Mouse (Mus musculus) hindbrain, embryonic 14.5 days (tissue): ENCODE measurements around the gene Haus4. TPM values are rescaled to one million over a fixed set of nuclear protein-coding genes. Genes with fewer than 3 reads are reported as not detected.
A peak's percentile ranks its signal among the peaks of the same experiment; 100 is the strongest.

Experiments
- ATAC-seq: fragments of 200-750 bp; cut with Nextera tagmentation; 2 replicates; pipeline ENCODE4 v1.8.0; 2017; ENCODE audit warnings: moderate number of reproducible peaks, mild to moderate bottlenecking, moderate TSS enrichment, moderate library complexity; ENCODE audit not compliant: low FRiP score
- DNase-seq: peaks from one replicate; pipeline ENCODE4 v3.0.0-alpha.2; 2015; ENCODE audit warnings: low spot score
- H3K27ac ChIP-seq: fragments of 300-500 bp; sonication (generic); 2 replicates; pipeline ENCODE4 v1.5.1; 2014; ENCODE audit warnings: mild to moderate bottlenecking, moderate library complexity
- H3K27me3 ChIP-seq: fragments of 300-500 bp; sonication (generic); 2 replicates; pipeline ENCODE4 v1.6.1; 2014; ENCODE audit warnings: mild to moderate bottlenecking, low read length, mixed read lengths; ENCODE audit not compliant: control insufficient read depth, insufficient read depth
- H3K36me3 ChIP-seq: fragments of 300-500 bp; sonication (generic); replicated peaks from 2 replicates; pipeline ENCODE4 v1.6.1; 2014; ENCODE audit not compliant: control insufficient read depth, insufficient read depth
- H3K4me1 ChIP-seq: fragments of 300-500 bp; sonication (generic); replicated peaks from 2 replicates; pipeline ENCODE4 v1.6.1; 2014; ENCODE audit warnings: antibody characterized with exemption, low read length, mixed read lengths; ENCODE audit not compliant: control insufficient read depth, insufficient read depth
- H3K4me2 ChIP-seq: fragments of 300-500 bp; sonication (generic); replicated peaks from 2 replicates; pipeline ENCODE4 v1.6.1; 2014; ENCODE audit warnings: mild to moderate bottlenecking, moderate library complexity
- H3K4me3 ChIP-seq: fragments of 300-500 bp; sonication (generic); replicated peaks from 2 replicates; pipeline ENCODE4 v1.5.1; 2014; ENCODE audit warnings: mild to moderate bottlenecking, low read length
- H3K9ac ChIP-seq: fragments of 300-500 bp; sonication (generic); 2 replicates; pipeline ENCODE4 v1.6.1; 2014
- H3K9me3 ChIP-seq: fragments of 300-500 bp; sonication (generic); 2 replicates; pipeline ENCODE4 v1.6.1; 2016; ENCODE audit warnings: low read length; ENCODE audit not compliant: control insufficient read depth
- WGBS: fragments of 180-500 bp; shearing (Covaris S2); extraction: QIAGEN DNeasy Blood & Tissue Kit; methylation state at CpG from one replicate; pipeline ENCODE4 v1.1.7; 2014; 5-methylcytosine and 5-hydroxymethylcytosine counted together
- polyA plus RNA-seq: library from polyadenylated mRNA; unstranded; fragments of >200 nt; fragmentation: Nextera tagmentation; extraction: Ambion mirVana; gene quantifications from 2 replicates; pipeline ENCODE4 v1.2.1, GENCODE M21; 2014

The Haus4 gene
- 15.3 and 15.7 TPM in 2 replicates for polyA plus RNA-seq

DNA sequence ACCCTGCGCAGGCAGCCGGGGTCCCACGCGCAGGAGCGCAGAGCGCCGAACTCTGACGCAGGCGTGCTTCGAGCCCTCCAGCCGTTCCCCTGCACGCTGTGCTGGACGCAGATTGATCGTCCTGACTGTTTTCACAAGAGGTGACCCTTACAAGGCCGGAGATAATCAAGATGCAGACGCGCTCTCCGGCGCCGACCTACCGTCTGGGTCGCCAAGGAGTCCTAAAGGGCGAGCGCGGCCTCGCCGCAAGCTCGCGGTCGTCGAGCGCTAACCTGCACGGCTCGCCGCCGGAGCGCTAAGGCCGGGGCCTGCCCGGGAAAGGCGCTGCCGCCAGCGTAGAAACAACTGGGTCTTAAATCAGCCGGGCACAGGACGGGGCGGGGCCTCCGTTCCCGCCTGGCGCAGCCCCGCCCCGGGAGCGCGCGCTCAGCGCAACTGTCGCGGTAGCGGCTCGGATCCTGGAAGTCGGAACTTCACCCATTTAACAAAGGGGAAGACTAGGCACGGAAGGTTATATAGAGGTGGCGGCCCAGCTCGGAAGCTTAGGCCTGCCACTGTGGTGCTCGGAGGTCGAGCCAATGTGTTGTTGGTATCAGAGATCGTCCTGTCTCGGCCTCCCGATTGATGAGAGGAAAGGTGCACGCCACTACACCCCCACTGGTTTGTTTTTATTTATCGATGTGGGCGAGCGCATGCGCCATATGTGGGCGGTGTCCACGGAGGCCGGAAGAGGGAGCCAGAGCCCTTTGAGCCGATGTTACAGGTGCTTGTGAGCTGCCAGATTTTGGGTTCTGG, at the start of gene Haus4:
Gene Haus4 (minus strand): TSS at position 642 of the 795 bp plus-strand sequence.
- no peaks in the 10 kb centered on the region for H3K27me3 ChIP-seq
- 0 out of 2 replicates have a peak, but pooled peaks cover 6% of the 10 kb centered on the region for H3K4me1 ChIP-seq
- 0 out of 2 replicates have a peak, but pooled peaks cover 3% of the 10 kb centered on the region for H3K36me3 ChIP-seq
- H3K4me3 ChIP-seq = peak within 1 kb of the TSS; percentile 49
- H3K9me3 ChIP-seq = no peaks in the 10 kb centered on the region
- peak within 1 kb of the TSS; percentile 47; the same call in 1 of the 2 replicates for H3K27ac ChIP-seq
- DNase-seq (peak; percentile 79), ATAC-seq (peak; percentile 91)
- H3K9ac ChIP-seq = peak within 1 kb of the TSS; percentile 60
- under 1% methylated on average over 76 of the region's 76 CpGs for WGBS
- peak within 1 kb of the TSS; percentile 82 for H3K4me2 ChIP-seq

DNA sequence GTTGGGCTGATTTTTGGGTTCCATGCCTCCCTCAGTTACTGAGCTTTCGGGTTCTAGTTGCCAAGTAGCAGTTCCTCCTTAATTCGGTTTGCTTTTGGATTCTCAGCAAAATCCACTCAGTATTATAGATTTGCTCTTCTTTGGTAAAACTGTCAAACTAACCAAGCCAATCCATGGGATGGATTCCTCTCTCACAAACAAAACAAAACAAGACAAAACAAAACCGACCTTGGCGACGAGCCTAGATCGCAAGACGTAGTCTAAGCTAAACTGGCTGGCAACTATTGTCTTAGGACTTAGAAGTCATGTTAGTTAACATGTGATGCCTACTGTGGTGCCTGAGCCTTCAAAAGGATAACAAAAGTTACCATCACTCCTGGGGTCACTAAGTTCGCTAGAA, 49.3 kb upstream of the Haus4 start:
- peak overlapping the region; percentile 95 for H3K27ac ChIP-seq
- peaks cover 25% of the 10 kb centered on the region for H3K4me1 ChIP-seq
- no peak overlapping the region for H3K9ac ChIP-seq
- no peaks in the 10 kb centered on the region for H3K27me3 ChIP-seq
- DNase-seq (peak; percentile 37), ATAC-seq (no peak)
- H3K4me2 ChIP-seq = peak overlapping the region; percentile 59
- H3K4me3 ChIP-seq = peak overlapping the region; percentile 52
- WGBS = 79% methylated on average over 8 of the region's 8 CpGs
- no peaks in the 10 kb centered on the region for H3K36me3 ChIP-seq
- no peaks in the 10 kb centered on the region for H3K9me3 ChIP-seq

DNA sequence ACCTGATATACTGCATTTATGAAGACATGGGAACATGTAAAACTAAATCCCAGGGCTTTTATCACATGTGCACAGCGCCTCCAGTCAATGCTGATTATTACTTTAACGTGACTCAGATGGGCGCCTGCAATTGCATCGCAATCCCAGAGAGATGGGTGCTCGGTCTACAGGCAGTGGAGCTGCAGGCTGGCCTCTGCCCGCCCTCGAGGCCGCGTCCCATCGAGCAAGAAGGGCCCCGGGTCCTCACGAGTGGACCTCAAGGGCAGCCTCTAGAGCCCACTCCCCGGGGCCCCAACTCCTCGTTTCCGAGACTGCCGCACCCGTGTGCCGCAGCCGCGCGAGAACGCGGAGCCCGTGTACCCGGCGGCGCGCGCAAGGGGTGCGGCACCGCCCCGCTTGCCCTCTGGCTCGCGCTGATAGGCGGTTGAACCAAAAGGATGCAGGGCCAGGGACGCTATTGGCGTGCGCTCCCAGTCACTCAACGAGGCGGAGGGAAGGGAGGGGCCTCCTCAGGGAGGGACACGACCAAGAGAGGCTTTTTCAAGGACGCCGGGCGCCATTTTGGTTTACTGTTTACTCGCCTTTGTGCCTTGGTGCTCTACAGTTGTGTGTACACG, 48.7 kb upstream of the Haus4 start:
- peak overlapping the region; percentile 95 for H3K27ac ChIP-seq
- H3K27me3 ChIP-seq = no peaks in the 10 kb centered on the region
- ATAC-seq = peak; percentile 99
- WGBS = under 1% methylated on average over 46 of the region's 46 CpGs
- DNase-seq = peak; percentile 95
- H3K4me2 ChIP-seq = peak overlapping the region; percentile 59
- H3K9ac ChIP-seq = peak overlapping the region; percentile 78
- peaks cover 25% of the 10 kb centered on the region for H3K4me1 ChIP-seq
- H3K36me3 ChIP-seq = no peaks in the 10 kb centered on the region
- peak overlapping the region; percentile 52 for H3K4me3 ChIP-seq
- no peaks in the 10 kb centered on the region for H3K9me3 ChIP-seq

DNA sequence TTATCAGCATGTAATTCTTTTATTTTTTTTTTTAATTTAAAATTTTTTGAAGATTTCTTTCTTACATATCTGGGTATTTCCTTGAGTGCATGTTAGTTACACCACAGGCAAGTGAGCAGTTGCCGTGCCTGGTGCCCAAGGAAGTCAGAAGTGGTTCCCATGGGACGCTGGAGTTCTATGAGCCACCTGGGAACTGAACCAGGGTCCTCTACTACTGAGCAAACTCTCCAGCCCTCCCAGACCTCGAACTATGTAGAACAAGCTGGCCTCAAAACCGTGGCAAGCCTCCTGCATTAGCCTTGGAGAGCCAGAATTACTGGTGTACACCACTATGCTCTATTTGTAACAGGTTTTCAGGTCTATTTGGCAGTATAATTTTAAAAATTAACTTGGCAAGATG, 48.2 kb upstream of the Haus4 start:
- WGBS = 34% methylated on average over 4 of the region's 4 CpGs
- peak overlapping the region; percentile 52 for H3K4me3 ChIP-seq
- peaks cover 25% of the 10 kb centered on the region for H3K4me1 ChIP-seq
- DNase-seq = no peak
- H3K27me3 ChIP-seq = no peaks in the 10 kb centered on the region
- no peaks in the 10 kb centered on the region for H3K36me3 ChIP-seq
- H3K9me3 ChIP-seq = no peaks in the 10 kb centered on the region
- no peak; the same call in 1 of the 2 replicates for ATAC-seq
- peak overlapping the region; percentile 78 for H3K9ac ChIP-seq
- H3K4me2 ChIP-seq = peak overlapping the region; percentile 59
- peak overlapping the region; percentile 95 for H3K27ac ChIP-seq

DNA sequence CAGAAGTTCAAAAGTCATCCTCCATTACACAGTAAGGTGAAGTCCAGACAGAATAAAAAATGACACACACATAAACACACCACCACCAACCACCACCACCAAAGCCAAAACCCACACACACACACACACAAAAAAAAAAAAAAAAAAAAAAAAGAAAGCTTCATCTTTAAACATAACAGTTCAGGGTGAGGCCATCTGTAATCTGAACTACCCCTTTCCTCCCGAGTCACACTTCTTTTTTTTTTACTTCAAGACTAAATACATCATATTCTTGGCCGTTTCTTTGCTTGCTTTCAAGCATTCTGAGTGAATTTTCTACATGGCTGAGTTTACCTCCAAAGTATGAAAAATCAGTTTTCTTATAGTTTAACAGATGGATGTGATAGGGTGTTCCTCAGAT, 47.2 kb upstream of the Haus4 start:
- H3K27me3 ChIP-seq = no peaks in the 10 kb centered on the region
- no peak overlapping the region for H3K4me3 ChIP-seq
- DNase-seq (no peak), ATAC-seq (no peak)
- H3K4me1 ChIP-seq = peaks cover 25% of the 10 kb centered on the region
- H3K4me2 ChIP-seq = no peak overlapping the region
- H3K36me3 ChIP-seq = no peaks in the 10 kb centered on the region
- H3K27ac ChIP-seq = no peak overlapping the region
- H3K9ac ChIP-seq = no peak overlapping the region
- WGBS = 79% methylated on average over 2 of the region's 2 CpGs
- H3K9me3 ChIP-seq = no peaks in the 10 kb centered on the region

DNA sequence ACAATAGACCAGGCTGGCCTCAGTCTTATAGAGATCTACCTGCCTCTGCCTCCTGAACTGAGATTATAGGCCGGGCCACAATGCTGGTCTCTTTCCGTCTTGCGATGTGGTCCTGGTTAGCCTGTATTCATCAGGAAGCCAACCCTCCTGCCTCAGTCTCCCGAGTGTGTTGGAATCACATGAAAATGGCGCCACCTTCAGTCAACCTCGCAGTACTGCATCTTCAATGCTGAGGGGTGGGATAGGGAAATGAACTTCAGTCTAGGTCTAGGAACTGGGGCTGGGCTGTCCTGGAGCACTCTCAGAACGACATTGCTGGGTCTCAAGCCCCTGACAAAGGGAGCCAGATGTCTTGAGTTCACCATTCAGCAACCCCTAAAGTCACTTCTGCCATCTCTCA, 42.7 kb upstream of the Haus4 start:
- H3K4me3 ChIP-seq = no peak overlapping the region
- no peak overlapping the region for H3K4me2 ChIP-seq
- WGBS = 82% methylated on average over 7 of the region's 7 CpGs
- no peaks in the 10 kb centered on the region for H3K9me3 ChIP-seq
- no peaks in the 10 kb centered on the region for H3K27me3 ChIP-seq
- H3K9ac ChIP-seq = no peak overlapping the region
- no peaks in the 10 kb centered on the region; the same call in 1 of the 2 replicates for H3K36me3 ChIP-seq
- no peak overlapping the region for H3K27ac ChIP-seq
- no peak for ATAC-seq
- H3K4me1 ChIP-seq = no peaks in the 10 kb centered on the region
- DNase-seq = no peak

DNA sequence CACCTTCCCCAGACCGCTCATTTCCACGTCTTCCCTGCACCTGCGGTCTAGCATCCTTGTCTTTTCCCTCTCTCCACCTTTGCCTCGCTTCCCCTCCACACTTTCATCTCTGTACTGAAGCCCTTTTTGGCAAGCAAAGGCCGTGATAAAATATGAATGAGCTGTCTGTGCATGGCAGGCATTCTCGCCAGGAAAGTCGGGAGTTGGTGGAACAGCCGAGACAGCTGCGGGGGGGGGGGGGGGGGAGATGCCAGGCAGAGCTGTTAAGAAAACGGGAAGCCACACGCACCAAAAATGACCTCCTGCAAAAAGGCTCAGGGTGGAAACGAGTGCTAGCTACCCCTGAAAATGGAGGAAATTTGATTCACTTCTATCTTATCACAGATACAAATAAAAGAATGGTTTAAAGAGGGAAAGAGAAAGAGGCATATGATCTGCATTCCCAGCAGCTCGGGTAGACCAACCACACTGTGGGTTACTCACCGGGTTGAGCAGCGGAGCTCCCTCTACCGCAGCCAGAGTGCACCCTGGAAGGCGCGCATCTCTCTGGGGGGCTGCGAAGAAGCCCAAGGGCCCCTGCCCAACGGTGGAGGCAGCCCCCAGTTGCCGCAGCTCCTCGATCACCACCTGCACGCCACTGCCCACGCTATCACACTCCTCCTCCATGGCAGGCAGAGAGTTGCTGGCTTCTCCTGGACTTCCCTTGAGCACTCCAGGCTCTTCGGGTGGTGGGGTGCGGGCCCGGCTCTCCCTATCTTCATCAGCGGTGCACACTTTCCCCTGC, 40.4 kb upstream of the Haus4 start:
- Histone ChIP-seq H3K27me3 (no peaks in the 10 kb centered on the region), H3K9me3 (no peaks in the 10 kb centered on the region), H3K36me3 (peaks cover 3% of the 10 kb centered on the region; the same call in 1 of the 2 replicates), H3K4me3 (no peak overlapping the region), H3K27ac (no peak overlapping the region), H3K9ac (no peak overlapping the region), H3K4me1 (no peaks in the 10 kb centered on the region), H3K4me2 (no peak overlapping the region)
- WGBS = 72% methylated on average over 27 of the region's 28 CpGs
- DNase-seq = no peak
- no peak for ATAC-seq

DNA sequence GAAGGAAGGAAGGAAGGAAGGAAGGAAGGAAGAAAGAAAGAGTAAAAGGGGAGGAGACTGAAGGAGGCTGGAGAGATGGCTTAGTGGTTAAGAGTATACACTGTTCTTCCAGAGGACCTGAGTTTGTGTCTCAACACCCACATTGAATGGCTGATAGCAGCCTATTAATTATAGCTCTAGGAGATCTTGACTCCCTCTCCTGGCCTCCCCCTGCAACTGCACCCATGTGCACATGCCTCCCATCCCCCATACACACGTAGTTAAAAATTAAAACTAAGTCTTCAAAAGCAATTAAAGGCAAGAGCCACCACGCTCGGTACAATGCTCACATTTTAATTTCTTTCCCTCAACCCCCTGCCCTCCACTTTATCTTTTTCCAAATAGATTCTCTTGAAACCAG, 39.6 kb upstream of the Haus4 start:
- H3K4me1 ChIP-seq = no peaks in the 10 kb centered on the region
- WGBS = 91% methylated on average over 3 of the region's 3 CpGs
- H3K4me3 ChIP-seq = no peak overlapping the region
- H3K27me3 ChIP-seq = no peaks in the 10 kb centered on the region
- peaks cover 3% of the 10 kb centered on the region; the same call in 1 of the 2 replicates for H3K36me3 ChIP-seq
- no peaks in the 10 kb centered on the region for H3K9me3 ChIP-seq
- DNase-seq (no peak), ATAC-seq (no peak)
- no peak overlapping the region for H3K4me2 ChIP-seq
- no peak overlapping the region for H3K27ac ChIP-seq
- no peak overlapping the region for H3K9ac ChIP-seq
